Mouse (Mus musculus) hindbrain, embryonic 11.5 days (tissue): ENCODE results near the gene Evi2b. TPM values are rescaled to one million over a fixed set of nuclear protein-coding genes. Genes with fewer than 3 reads are reported as not detected.

Experiments
- ATAC-seq: fragments of 200-750 bp; cut with Nextera tagmentation; 2 replicates; pipeline ENCODE4 v1.8.0; 2017; ENCODE audit warnings: mild to moderate bottlenecking, moderate TSS enrichment, moderate library complexity; ENCODE audit not compliant: low FRiP score
- DNase-seq: peaks from one replicate; pipeline ENCODE4 v3.0.0-alpha.2; 2015; ENCODE audit warnings: low spot score
- H3K27ac ChIP-seq: fragments of 300-500 bp; sonication (generic); 2 replicates; pipeline ENCODE4 v1.5.1; 2014; ENCODE audit warnings: mild to moderate bottlenecking, low read depth, low read length
- H3K27me3 ChIP-seq: fragments of 300-500 bp; sonication (generic); 2 replicates; pipeline ENCODE4 v1.6.1; 2014; ENCODE audit warnings: mild to moderate bottlenecking, low read length, moderate library complexity, mixed read lengths; ENCODE audit not compliant: control insufficient read depth, insufficient read depth
- H3K36me3 ChIP-seq: fragments of 300-500 bp; sonication (generic); 2 replicates; pipeline ENCODE4 v1.6.1; 2014; ENCODE audit warnings: mild to moderate bottlenecking, low read length, moderate library complexity, mixed read lengths; ENCODE audit not compliant: control insufficient read depth, insufficient read depth
- H3K4me1 ChIP-seq: fragments of 300-500 bp; sonication (generic); replicated peaks from 2 replicates; pipeline ENCODE4 v1.6.1; 2014; ENCODE audit warnings: low read length, mixed read lengths; ENCODE audit not compliant: control insufficient read depth, insufficient read depth
- H3K4me2 ChIP-seq: fragments of 300-500 bp; sonication (generic); replicated peaks from 2 replicates; pipeline ENCODE4 v1.6.1; 2014; ENCODE audit warnings: mild to moderate bottlenecking, low read depth, low read length
- H3K4me3 ChIP-seq: fragments of 300-500 bp; sonication (generic); 2 replicates; pipeline ENCODE4 v1.5.1; 2014; ENCODE audit warnings: low read depth, low read length
- H3K9ac ChIP-seq: fragments of 300-500 bp; sonication (generic); 2 replicates; pipeline ENCODE4 v1.6.1; 2014; ENCODE audit warnings: low read depth, low read length
- H3K9me3 ChIP-seq: fragments of 300-500 bp; sonication (generic); 2 replicates; pipeline ENCODE4 v1.6.1; 2016; ENCODE audit warnings: low read length; ENCODE audit not compliant: control insufficient read depth
- WGBS: fragments of 180-500 bp; shearing (Covaris S2); extraction: QIAGEN DNeasy Blood & Tissue Kit; methylation state at CpG from one replicate; pipeline ENCODE4 v1.1.7; 2014; 5-methylcytosine and 5-hydroxymethylcytosine counted together
- polyA plus RNA-seq: library from polyadenylated mRNA; unstranded; fragments of >200 nt; fragmentation: Nextera tagmentation; extraction: Ambion mirVana; gene quantifications from 2 replicates; pipeline ENCODE4 v1.2.1, GENCODE M21; 2014

Gene Evi2b
- polyA plus RNA-seq, 1 experiment from 2014 or later = 0.20 TPM

GRCm38 (mm10) chr11:79468097-79468496 is 55.5 kb downstream of the Evi2b start:
- 88% methylated on average over 1 of the region's 1 CpGs for WGBS
- no peak for DNase-seq
- no peaks in the 10 kb centered on the region for H3K27me3 ChIP-seq
- H3K9me3 ChIP-seq = no peaks in the 10 kb centered on the region
- H3K4me2 ChIP-seq = no peak overlapping the region
- 0 out of 2 replicates have a peak, but pooled peaks cover 2% of the 10 kb centered on the region for H3K36me3 ChIP-seq
- no peak for ATAC-seq
- no peaks in the 10 kb centered on the region for H3K4me1 ChIP-seq
- H3K27ac ChIP-seq = no peak overlapping the region
- no peak overlapping the region for H3K9ac ChIP-seq
- H3K4me3 ChIP-seq = no peak overlapping the region

Other genes starting within 250 kb of the Evi2b start
- not detected in 2 replicates for gene Gm9964, start 226.9 kb downstream of the Evi2b start, polyA plus RNA-seq
- gene Nf1, start 184.1 kb downstream of the Evi2b start, polyA plus RNA-seq = 10.1 and 14.9 TPM in 2 replicates
- 0.32 and 0.73 TPM in 2 replicates for gene Omg, start 19.7 kb downstream of the Evi2b start, polyA plus RNA-seq
- 0.74 and 2.1 TPM in 2 replicates for gene Evi2, start 6.8 kb upstream of the Evi2b start, polyA plus RNA-seq
- 2.2 and 3.1 TPM in 2 replicates for gene Evi2a, start 6.8 kb upstream of the Evi2b start, polyA plus RNA-seq
- 11.5 and 11.6 TPM in 2 replicates for gene Rab11fip4, start 67.5 kb upstream of the Evi2b start, polyA plus RNA-seq